Mouse (Mus musculus) spleen, postnatal 4 days (tissue): ENCODE results near the gene Bfar.
"Not testable (repeated sequence)": the region's sequence is repeated elsewhere in the genome, so short reads cannot be mapped to it uniquely, and the experiment has no call there.

Experiments
- DNase-seq, 2 experiments: peaks; one replicate each; pipeline ENCODE4 v3.0.0; 2022; ENCODE audit warnings: low spot score in 2 of 2

The Bfar gene

DNA sequence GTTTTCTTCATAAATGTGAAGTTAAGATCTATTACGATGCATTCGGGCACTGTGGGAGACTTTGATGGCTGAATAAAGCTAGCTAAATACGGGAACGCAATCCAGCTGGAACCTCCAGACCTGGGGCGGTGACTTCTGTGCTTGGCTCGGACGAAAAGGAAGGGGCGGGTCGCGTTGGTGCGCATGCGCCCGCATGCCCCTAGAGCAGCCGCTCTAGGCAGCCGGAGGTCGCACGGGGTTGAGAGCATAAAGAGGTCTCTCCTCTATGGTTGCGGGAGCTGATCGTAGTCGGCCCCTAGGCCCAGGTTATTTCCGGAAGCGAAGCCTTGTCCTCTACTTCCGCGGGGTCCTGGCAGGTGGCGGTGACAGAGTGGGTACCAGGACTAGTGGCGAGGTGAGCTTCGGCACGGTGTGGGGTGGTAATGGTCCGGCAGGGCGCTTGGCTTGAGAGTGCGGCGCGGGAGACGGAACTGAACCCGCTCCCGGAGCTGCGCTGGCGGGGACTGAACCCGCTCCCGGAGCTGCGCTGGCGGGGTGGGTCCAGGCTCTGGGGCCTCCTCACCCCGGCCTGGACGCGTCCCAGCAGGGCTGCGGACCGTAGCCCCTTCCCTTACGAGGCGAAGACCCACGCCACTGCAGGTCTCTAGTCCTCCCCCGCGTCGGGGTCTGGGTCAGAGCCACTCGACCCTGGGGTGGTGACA lies at the start of gene Bfar, which contains the start of gene 3110001I22Rik:
TSS of gene Bfar (plus strand) at position 174 of the 701 bp plus-strand sequence.
TSS of gene 3110001I22Rik (plus strand) at position 245 of the 701 bp plus-strand sequence.
- DNase-seq = peak; percentile 86 to 92

DNA sequence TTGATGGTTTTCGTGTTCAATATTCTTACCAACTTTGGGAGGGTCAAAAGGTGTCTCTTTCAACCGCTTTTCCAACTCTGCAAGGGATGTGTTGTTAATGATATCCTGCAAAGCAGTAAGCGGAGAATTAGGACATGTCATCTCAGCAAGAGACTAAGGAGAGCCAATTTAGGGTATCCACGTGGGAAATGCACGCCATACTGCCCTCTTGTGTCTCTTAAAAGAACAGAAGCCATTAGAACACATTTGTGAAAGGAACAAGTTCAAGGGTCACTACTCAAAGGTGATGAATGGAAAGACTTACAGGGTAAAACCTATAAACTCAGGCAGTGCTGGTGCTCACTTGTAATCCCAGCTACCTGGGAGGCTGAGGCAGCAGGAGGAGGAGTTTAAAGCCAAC lies 43.3 kb upstream of the Bfar start:
- no peak for DNase-seq

DNA sequence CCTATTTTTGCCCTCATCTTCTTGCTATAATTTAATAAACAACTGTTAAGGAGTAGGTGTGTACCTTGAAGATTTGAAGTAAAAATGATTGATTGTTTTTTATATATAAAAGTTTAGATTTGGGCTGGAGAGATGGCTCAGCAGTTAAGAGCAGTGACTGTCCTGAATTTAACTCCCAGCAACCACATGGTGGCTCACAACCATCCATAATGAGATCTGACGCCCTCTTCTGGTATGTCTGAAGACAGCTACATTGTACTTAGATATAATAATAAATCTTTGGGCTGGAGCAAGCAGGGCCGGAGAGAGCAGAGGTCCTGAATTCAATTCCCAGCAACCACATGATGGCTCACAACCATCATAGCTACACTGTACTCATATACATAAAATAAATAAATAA lies 33.5 kb upstream of the Bfar start:
- DNase-seq = not testable (repeated sequence)

DNA sequence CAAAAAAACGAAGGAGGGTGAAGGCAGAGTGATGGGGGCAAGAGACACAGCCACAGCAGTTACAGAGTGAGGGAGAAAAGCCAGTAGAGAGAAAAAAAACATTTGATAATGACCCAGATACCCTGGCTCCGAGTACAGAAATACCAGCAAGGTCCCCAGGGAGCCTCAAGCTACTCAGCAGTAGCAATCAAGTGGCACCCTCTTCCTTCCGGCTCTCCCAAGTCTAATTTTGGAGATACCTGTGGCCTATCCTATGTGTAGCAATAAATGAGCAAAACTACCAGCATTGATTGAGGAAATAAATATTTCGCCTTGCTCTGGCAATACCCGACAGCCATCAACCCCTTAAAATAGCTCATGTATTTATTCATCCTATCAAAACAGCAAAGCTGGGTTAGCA lies 32.1 kb upstream of the Bfar start:
- DNase-seq = no peak

DNA sequence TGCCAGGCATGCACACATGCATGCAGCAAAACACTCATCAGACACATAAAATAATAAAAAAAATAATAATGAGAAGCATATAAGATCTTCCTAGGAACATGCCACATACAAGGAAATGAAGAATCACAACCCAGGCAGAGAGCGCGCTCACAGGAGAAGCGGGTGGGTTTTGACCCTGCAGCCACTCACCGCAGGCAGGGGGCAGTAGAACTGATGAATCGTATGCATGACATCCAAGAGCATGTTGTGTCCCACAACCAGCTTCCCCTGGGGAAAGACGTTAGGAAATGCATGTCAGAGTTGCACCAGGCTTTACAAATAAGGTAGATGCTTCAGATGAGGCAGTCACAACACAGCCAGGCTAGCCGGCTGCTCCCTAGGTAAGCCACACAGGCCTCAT lies 31.6 kb upstream of the Bfar start:
- no peak for DNase-seq

DNA sequence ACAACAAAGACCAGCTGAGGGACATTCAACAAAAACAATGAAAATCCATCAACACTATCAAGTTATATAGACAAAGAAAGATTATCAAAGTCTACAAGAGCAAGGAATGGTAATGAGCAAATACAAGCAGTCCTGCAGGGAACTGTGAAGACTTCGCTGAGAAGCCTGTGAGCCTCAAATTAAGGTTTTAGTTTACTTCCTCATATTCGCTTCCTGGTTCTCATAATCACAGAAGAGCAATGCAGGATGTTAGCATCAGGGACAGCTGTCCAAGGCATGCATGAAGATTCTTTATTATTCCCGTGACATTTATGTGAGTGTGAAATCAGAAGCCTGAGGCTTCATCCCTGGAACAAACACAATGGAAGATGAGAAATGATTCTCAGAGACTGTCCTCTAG lies 27.2 kb upstream of the Bfar start:
- no peak for DNase-seq

DNA sequence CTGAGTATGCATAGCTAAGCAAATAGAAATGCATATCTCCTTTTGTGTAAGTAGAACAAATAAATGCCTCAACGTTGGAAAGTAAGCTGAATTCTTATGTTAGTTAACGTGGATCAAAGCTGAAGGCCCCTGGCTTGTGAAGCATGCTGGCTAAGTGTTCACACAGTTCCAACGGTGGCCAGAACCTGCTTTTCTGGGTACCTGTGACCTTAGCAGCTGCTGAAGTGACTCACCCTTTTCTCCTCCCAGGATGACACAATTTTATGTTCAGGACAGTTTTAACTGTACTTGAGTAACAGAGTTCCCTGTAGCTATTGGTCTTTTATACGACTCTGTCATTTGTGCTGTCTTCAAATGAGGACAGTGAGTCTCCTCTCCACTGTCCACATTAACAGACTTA lies 25.7 kb upstream of the Bfar start:
- DNase-seq = no peak

DNA sequence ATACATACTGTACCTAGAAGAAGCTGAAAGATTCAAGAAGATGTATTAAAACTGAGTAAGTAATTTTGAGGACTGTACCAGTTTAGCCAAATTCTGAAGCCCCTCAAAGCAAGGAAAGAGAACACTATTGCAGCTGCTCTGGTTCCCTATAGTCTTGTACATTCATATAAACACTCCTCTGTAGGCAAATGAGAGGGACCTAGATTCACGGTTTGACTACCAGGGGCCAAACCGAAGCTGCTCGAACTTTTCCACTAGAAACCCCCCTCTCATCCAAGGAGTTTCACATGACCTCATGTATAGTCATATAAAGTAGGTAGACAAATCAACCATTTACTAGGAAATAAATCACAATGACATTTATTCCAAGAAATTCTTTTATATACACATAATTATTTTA lies 12.8 kb upstream of the Bfar start:
- DNase-seq = no peak

DNA sequence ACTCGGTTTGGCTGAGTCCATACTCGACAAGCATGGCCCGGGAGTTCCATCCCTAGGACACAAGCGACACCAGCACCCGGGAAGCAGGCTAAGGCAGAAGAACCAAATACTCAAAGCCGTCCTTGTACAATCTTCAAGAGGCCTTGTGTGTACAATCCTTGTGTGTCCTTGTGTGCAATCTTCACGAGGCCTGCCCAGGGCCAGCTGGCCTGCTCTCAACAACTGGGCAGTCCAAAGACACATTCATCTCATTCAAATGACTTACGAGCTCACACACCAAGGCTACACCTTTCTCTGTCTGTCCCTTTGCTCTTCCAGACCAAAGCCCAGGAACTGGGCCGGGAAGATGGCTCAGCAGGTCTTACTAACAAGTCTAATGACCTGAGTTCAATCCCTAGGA lies 10.9 kb upstream of the Bfar start:
- no peak for DNase-seq

DNA sequence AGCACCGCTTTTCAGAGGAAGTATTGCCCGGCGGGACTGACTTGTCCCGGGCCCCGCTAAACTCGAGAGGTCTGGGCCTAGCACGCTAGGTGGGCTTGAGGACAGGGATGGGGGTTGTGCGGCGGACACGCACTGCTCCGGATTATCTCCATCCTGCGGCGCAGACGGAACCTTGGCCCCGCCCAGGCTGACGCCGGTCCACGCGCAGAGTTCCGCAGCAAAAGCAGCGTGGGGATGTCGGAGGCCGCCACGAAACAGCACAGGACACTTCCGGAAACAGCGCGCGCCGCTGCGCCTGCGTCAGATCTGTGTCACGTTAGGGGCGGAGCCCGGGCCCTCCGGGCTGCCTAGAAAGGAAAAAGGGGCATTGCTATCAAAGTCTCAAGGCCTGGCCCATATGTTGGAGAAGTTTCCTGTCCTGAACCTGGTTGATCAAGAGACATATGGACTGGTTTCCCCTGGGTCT lies 3.7 kb upstream of the Bfar start, which contains the start of gene Parn:
TSS of gene Parn (minus strand) at position 293 of the 466 bp plus-strand sequence.
- peak; percentile 91 to 95 for DNase-seq

DNA sequence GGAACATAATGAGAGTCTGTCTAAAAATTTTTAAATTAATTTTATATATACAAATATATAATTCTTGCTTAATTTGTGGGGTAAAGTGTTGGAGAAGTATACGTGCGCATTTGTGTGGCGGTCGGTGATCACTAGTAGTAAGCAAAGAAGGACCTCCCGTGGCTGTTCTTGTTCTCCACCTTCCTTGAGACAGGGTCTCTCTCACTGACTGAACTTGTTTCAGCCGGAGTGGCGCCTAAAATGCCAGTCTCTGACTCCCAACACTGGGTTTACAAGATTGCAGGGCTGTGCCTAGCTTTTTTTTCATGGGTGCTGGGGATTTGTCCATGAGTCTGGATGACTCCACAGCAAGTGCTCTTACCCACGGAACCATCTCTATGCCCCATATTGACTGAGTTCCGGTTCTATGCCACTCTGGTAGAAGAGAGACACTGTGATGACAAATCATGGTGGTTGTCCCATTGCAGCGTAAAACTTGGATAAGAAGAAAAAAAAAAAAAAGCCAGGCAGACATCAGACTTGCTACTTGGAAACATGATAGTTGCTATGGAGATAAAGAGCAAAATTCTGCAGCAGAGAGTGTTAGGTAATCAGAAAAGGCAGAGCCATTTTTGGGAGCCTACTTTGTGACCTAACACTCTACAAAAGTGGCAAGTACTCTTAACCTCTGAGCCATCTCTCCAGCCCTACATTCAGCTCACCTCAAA lies 3.1 kb upstream of the Bfar start:
- DNase-seq = no peak

DNA sequence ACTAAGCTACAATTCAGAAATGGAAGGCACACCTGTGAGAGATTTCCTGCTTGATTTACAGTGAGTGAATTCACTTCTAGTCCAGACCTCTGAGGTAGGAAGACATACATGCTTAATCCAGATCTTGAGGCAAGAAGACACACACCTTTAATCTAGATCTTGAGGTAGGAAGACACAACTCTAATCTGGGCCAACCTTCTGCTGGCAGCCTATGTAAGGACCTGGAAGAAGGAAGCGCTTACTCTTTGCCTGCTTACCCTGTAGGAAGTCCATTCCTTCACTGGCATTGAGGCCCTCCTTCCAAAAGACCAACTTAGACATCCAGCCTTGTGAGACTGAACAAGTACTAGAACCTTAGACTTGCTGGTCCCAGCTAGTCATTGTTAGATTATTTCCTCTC lies 2.4 kb upstream of the Bfar start:
- DNase-seq = no peak

DNA sequence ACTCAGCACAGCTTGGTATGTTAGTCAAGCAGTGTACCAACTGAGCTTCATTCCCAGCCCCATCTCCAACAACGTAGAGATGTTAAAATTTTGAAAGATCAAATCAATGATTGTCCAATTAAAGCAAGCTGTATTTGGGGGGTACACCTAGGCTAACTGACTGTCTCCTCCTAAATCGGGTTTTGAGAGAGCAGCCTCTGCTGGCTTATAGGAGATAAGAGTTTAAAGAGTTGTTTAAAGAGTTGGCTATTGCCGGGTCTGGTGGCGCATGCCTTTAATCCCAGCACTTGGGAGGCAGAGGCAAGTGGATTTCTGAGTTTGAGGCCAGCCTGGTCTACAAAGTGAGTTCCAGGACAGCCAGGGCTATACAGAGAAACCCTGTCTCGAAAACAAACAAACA lies 762 bp upstream of the Bfar start:
- DNase-seq = not testable (repeated sequence)

DNA sequence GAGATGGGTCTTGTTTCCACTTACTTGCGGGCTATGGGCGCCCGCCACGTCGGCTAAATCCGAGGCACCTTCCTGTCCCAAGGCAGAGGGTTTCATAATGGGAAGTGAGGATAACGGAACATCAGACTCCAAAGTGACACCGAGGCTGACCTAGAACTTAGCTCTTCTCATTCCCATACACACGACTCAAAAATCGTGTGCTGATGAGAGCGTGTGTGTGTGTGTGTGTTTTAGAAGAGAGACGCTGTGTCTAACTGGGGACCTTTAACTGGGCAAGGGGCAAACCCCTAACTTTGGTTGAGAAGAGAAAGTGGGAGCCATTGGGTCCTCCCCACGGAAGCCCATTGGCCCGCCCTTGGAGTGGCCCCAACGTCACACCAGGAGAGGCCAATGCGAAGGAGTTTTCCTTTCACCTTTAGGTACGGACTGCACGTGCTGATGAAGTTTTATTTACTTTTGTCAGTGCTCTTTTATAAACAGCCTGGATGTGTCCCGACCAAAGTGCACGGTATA lies 784 bp downstream of the Bfar start:
- peak; percentile 70 to 83 for DNase-seq

DNA sequence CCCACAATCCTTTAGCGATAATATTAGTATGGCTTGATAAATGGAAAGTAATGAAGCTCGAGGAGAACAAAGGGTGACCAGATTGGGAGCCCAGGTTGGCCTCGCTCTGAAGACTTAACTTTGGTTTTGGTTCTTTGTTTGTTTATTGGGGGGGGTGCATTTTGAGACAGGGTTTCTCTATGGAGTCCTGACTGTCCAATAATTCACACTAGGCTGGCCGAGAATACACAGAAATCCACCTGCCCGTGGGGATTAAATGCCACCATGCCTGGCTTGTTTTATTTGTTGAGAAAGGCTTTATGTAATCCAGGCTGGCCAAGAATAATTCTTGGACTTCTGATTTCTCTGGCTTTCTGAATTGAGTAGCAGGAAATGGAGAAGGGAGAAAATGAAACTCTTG lies 1.5 kb downstream of the Bfar start:
- DNase-seq = no peak

DNA sequence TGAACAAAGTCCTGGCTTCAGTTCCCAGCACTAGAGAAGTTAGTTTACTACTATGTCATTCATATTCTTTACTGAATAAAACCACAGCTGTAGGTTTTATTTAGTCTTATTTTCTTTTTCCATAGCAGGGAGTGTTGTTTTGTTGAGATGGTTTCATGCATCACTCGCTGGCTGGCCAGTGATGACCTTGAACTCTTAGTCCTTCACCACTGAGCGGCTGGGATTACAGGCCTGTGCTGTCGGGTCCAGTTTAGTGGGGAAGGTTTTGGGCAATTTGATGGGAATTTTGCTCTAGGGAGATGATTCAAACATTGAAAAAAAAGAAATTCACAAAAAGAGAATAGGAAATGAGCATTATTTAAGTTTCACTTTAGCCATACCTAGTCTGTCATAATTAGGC lies 2.9 kb downstream of the Bfar start:
- no peak for DNase-seq

DNA sequence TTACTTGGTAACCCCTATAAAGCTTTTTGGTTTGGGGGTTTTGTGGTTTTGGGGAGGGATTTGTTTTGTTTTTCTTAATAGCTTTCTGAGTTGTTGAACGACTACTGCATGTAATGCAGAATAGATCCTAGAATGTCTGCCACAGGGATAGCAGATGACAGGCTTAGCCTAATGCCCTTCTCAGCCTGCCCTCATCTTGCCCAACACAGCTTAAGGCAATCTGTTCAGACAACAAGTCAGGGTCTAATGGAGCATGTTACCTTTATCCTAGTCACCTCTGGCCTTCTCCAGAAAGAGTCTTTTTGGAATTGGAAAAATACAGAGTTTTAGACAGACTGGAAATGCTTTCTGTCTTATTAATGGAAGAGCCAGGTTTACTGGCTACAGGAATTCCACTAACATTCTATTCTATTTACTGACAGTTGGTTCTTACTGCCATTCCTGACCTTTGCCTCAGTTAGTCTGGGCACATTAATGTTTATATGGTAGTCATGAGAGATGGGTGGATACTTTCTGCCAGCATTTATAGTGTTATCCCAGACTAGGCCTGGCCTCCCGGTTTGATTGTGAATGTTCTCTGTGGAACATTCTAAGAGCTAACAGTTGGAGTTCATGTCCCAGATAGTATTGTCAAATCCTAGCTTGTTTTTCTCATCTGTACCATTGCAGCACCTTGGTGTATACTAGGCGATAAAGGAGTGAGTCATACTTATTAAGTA lies 7.1 kb downstream of the Bfar start:
- DNase-seq = no peak

DNA sequence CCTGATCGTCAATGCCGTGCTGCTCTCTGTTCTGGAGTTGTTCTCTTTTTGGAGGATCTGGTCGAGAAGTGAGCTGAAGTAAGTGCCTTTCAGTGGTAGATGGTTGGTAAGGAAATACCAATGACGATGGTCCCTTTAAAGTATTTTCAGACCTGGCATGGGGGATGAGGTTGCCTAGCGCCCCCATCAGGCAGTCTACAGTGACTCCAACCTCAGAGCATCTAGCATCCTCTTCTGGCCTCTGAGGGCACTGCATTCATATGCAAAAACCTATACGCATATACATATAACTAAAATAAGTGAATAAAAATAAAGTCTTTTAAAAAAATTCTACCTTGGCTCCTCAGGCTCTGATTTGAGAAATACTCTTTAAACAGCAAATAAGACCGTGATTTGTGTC lies 27.3 kb downstream of the Bfar start:
- no peak for DNase-seq

DNA sequence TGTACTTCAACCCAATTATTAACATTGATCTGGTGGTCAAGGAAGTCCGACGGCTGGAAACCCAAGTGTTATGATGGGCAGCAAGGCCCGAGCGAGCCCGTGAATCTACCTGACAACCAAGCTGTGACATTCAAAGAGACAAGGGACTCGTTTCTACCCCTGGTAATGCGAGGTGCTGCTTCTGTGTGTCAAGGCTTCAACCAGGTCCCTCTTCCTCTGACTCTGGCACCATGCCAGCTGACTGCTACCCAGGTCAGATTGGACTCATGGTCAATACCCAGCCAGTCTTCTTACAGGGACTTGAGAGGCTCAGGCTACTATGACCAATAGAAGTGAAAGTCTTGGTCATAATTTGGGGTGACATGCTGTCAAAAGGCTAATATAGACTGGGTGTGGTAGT lies 30.5 kb downstream of the Bfar start:
- DNase-seq = no peak

DNA sequence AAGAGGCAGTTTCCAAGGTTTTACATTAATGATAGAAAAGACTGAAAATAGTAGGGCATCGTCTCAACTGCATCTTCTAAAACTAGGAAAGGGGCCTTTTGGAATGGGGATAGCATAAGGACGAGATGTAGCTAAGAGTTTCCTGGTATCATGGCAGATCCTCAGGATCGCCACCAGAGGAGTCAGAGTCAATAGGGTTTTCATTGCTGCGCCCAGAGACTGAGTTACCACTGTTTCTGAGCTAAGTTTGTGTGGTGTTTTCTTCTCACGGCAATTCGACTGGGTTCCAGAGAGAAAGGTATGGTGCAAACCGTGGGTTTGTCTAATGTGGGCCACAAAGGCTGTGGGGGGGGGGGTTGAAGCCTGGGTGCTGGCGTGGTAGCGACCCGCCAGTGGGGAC lies 33.0 kb downstream of the Bfar start:
- DNase-seq = no peak

DNA sequence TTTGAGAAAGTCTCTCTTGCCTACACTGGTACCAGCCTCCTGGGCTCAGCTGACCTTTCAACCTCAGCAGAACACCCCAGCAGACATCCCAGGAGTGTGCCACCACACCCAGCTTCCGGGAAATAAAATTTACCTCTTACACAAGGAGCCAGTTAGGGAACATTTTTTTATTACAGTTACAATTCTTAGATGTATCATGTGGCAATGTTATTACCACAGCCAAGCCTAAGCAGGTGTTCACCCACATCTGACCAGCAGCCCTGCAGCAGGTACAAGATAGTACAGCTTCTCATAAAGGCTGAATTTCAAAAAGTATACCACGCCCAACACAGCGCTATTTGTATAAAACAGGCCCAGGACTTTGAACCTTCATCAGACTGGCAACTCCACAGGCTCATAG lies 43.3 kb downstream of the Bfar start:
- no peak for DNase-seq

DNA sequence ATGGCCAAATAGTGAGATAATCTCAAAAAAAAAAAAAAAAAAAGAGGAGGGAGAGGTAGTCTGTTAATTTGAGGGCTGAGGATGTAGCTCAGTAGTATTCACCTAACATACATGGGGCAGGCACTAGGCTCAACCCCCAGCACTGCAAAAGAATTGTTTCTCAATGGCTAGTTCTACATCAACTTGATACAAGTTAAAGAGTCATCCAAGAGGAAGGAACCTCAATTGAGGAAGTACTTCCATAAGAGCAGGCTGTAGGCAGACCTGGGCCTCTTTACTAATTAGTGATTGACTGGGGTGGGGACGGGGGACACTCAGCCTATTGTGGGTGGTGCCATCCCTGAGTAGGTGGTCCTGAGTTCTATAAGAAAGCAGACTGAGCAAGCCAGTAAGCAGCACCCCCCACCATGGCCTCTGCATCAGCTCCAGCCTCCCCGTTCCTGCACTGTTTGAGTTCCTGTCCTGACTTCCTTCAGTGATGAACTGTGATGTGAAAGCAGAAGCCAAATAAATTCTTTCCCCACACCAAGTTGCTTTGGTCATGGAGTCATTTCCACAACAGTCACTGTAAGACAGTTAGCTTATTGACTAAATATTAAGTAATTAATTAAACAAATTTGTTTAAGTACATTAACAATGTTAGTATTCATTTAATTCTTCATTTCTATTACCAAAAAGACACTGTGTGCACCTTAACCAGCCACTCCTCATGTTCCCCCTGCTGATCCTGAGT lies 45.3 kb downstream of the Bfar start:
- DNase-seq = no peak
